14 mouse cellular contexts compared by ENCODE assay signal in genomic region chr2:35595718-35596117, GRCm38 (mm10). TPM values are rescaled to one million over a fixed set of nuclear protein-coding genes. Genes with fewer than 3 reads are reported as not detected.
DNase-seq lines count a peak whose midpoint lies in the region; ATAC-seq and TF ChIP-seq lines count a peak whose summit lies in the region.
"Had no signal": no experiment of that assay in that cellular context is flagged by ENCODE, and none has a peak within 500 bp of the region (broad histone marks: within the 10 kb centered on the region; RNA-seq: fewer than 3 reads in every experiment).

No protein-coding gene starts in this region.

- no peak for DNase-seq in heart, postnatal 14 days
- DNase-seq in kidney, postnatal 25 days = peak; percentile 43 to 65
- DNase-seq in kidney, postnatal 4 days = no peak
- DNase-seq in lung, postnatal 14 days = peak; percentile 51
- no peak for DNase-seq in layer of hippocampus, adult 2 months (ENCODE audit: low spot score in 2 of 2)
- DNase-seq: cerebellum, adult 11 months; gastrocnemius, postnatal 10 days had no signal

- peak overlapping the region; percentile 91 for H3K27ac ChIP-seq in heart, embryonic 13.5 days (replicated peaks)
- H3K27ac ChIP-seq in embryonic facial prominence, embryonic 15.5 days (replicated peaks) = peak overlapping the region; percentile 17; the same call in 1 of the 2 replicates
- no peak overlapping the region for H3K27ac ChIP-seq in layer of hippocampus, adult 2 months
- H3K27ac ChIP-seq: hindbrain, embryonic 12.5 days; limb, embryonic 12.5 days; liver, embryonic 15.5 days; stomach, embryonic 15.5 days had no signal

- no peak for TF ChIP-seq CTCF in layer of hippocampus, adult 2 months (conservative IDR thresholded peaks at IDR 0.05)

- peak overlapping the region; percentile 4; the same call in 1 of the 2 replicates for H3K9ac ChIP-seq in heart, embryonic 13.5 days
- no peak overlapping the region for H3K9ac ChIP-seq in embryonic facial prominence, embryonic 15.5 days
- H3K9ac ChIP-seq: hindbrain, embryonic 12.5 days; limb, embryonic 12.5 days; liver, embryonic 15.5 days; stomach, embryonic 15.5 days had no signal

- H3K4me3 ChIP-seq in heart, embryonic 13.5 days = no peak overlapping the region
- H3K4me3 ChIP-seq in embryonic facial prominence, embryonic 15.5 days (replicated peaks) = no peak overlapping the region
- no peak overlapping the region for H3K4me3 ChIP-seq in layer of hippocampus, adult 2 months
- H3K4me3 ChIP-seq: hindbrain, embryonic 12.5 days; limb, embryonic 12.5 days; liver, embryonic 15.5 days; stomach, embryonic 15.5 days had no signal

- no peaks in the 10 kb centered on the region for H3K36me3 ChIP-seq in heart, embryonic 13.5 days
- no peaks in the 10 kb centered on the region for H3K36me3 ChIP-seq in embryonic facial prominence, embryonic 15.5 days
- H3K36me3 ChIP-seq: hindbrain, embryonic 12.5 days; limb, embryonic 12.5 days; liver, embryonic 15.5 days had no signal

- H3K27me3 ChIP-seq in heart, embryonic 13.5 days (replicated peaks) = no peaks in the 10 kb centered on the region
- no peaks in the 10 kb centered on the region for H3K27me3 ChIP-seq in embryonic facial prominence, embryonic 15.5 days
- H3K27me3 ChIP-seq: hindbrain, embryonic 12.5 days; limb, embryonic 12.5 days; stomach, embryonic 15.5 days had no signal

- H3K4me1 ChIP-seq in heart, embryonic 13.5 days = peaks cover 92% of the 10 kb centered on the region
- peaks cover 42% of the 10 kb centered on the region for H3K4me1 ChIP-seq in embryonic facial prominence, embryonic 15.5 days
- H3K4me1 ChIP-seq: liver, embryonic 15.5 days had no signal

- H3K4me2 ChIP-seq in heart, embryonic 13.5 days = 0 out of 2 replicates have a peak overlapping the region, but pooled peaks have one; percentile 10
- H3K4me2 ChIP-seq in embryonic facial prominence, embryonic 15.5 days (replicated peaks) = no peak overlapping the region
- H3K4me2 ChIP-seq: hindbrain, embryonic 12.5 days; limb, embryonic 12.5 days; liver, embryonic 15.5 days; stomach, embryonic 15.5 days had no signal

- WGBS in heart, embryonic 13.5 days = 49% methylated on average over 5 of the region's 5 CpGs
- WGBS in embryonic facial prominence, embryonic 15.5 days = 48% methylated on average over 5 of the region's 5 CpGs

- no peak for ATAC-seq in heart, embryonic 13.5 days (ENCODE audit: extremely low read depth, insufficient number of reproducible peaks, low FRiP score, low TSS enrichment)
- ATAC-seq in embryonic facial prominence, embryonic 15.5 days (ENCODE audit: insufficient number of reproducible peaks, low FRiP score, low TSS enrichment, low read depth) = no peak
- ATAC-seq: forebrain, embryonic 14.5 days had no signal

- no peaks in the 10 kb centered on the region for H3K9me3 ChIP-seq in heart, embryonic 13.5 days
- H3K9me3 ChIP-seq in embryonic facial prominence, embryonic 15.5 days (replicated peaks) = no peaks in the 10 kb centered on the region
- H3K9me3 ChIP-seq: hindbrain, embryonic 12.5 days; limb, embryonic 12.5 days; liver, embryonic 15.5 days; stomach, embryonic 15.5 days had no signal

- intact Hi-C loops in heart, postnatal 14 days (cut with DNase I) = no loop called here

RNA-seq across cellular contexts. Expression of gene Dab2ip, which starts 37.7 kb away (rescaled TPM):
- 40.0 and 48.9 TPM in 2 replicates for polyA plus RNA-seq in heart, embryonic 13.5 days (2015; fragmentation: Nextera tagmentation; extraction: Ambion mirVana)
- total RNA-seq in heart, postnatal 14 days (2021) = 10 to 100 TPM; 51.1 to 55.8 TPM
- polyA plus RNA-seq in embryonic facial prominence, embryonic 15.5 days (2015; fragmentation: Nextera tagmentation; extraction: Ambion mirVana) = 67.9 and 72.0 TPM in 2 replicates
- total RNA-seq in layer of hippocampus, adult 2 months (2021) = 100 to 1,000 TPM in 1 of 2 experiments, 10 to 100 TPM in 1; 96.3 to 103 TPM

Comparison
In these comparisons a context has a peak if more than half of its experiments do, and no peak if none do; other contexts are left out.
1. DNase-seq: peak in kidney, postnatal 25 days (2 of 2) and lung, postnatal 14 days (single experiment); none in heart, postnatal 14 days (0 of 2), kidney, postnatal 4 days (0 of 2) and layer of hippocampus, adult 2 months (0 of 2).